Mouse (Mus musculus): ENCODE measurements around the gene Zcchc18.
"Not testable (repeated sequence)": the region's sequence is repeated elsewhere in the genome, so short reads cannot be mapped to it uniquely, and the experiment has no call there.

The Zcchc18 gene

DNA sequence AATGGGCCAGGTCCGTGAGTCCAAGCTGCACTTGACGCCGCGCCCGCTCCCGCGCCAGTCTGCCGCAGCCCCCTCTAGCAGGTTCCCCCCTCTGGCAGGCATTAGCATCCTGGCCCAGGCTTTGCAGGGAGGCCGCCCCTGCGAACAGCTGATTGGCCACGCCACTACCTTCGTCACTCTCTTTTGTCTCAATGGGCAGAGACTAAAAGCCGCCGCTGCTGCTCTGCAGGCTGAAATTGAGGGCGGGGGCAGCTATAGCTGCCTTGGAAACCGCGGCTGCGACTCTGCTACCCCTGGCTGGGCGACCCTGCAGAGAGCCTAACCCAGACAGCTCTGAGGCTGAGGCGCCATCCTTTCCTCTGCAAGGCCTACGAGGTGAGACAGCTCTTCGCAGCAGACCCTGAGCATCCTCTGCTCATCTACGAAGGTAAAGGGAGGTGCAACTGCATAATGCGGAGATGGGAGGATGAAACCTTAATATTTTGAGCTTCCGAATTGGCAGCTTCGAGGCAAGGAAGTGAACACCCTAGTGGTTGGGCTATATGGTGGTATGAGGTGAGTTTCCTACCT, at the start of gene Zcchc18:
Gene Zcchc18, plus strand, starts transcription at position 178 of the 570 bp plus-strand sequence.
- DNase-seq (ENCODE audit: low spot score in 2 of 2) = peak; percentile 6 to 10

DNA sequence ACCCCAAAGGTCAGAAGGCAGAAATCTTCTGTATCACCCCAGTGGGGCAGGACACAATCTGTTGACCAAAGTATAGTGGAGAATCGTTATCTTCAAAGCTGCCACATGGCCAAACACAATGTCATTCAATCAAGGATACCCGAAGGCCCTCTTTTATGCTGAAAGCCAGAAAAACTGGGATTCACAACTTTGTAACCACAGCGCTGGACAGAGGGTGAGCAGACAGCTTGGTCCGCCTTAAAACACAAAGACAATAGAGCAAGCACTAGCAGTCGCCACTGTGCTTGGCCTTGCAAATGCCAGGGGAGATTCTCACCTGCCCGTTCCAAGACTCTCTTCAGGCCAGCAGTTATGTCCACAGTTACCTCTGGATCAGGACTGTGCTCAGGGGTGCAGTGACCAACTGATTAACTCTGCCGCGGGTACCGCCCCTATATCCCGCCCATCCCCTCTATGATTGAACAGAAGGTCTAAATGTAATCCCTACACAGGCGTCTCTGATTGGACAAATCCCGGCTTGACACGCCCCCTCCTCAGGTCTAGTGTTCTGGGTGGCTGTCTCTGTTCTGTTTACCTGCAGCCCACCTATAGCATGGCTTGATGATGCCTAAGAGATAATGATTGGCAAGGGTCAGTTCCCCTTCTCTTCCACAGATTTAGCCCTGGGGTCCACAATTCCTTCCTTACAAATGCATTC, 35.2 kb upstream of the Zcchc18 start:
- DNase-seq (ENCODE audit: low spot score in 2 of 2) = peak in 1 of 2 experiments; percentile 10

DNA sequence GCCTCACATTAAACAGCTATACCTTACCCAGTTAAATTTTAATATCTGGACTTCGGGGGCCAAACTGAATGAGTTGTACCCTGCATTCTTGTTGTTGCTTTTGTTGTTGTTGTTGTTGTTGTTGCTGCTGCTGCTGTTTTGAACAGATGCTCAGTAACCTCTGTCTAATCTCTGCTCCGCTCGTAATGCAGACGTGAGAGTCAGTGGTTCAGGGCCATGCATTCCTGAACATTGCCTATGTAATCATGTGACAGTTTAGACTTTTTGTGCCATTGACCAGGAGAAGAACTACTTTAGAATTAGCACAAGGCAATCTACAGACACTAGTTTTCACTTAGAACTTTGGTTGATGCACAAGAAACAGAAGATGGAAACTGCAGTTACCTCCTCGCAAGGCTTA, 34.7 kb upstream of the Zcchc18 start:
- not testable (repeated sequence) for DNase-seq (ENCODE audit: low spot score in 2 of 2)

DNA sequence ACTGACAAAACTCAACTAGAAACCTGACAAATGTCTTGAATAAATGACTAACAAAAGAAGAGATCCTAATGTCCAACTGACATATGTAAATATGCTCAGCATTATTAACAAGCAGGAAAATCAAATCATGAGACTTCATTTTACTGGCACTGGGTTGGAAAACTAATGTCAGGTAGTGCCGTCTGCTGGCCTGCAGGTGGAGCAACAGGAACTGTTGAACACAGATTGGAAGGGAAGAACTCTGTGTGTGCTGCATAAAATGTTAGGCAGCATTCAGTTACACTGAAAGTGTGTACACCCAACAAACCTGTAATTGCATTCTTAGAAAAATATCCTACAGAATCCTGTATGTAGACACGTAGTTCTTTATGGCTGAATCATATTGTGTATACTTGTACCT, 33.3 kb upstream of the Zcchc18 start:
- no peak for DNase-seq (ENCODE audit: low spot score in 2 of 2)

DNA sequence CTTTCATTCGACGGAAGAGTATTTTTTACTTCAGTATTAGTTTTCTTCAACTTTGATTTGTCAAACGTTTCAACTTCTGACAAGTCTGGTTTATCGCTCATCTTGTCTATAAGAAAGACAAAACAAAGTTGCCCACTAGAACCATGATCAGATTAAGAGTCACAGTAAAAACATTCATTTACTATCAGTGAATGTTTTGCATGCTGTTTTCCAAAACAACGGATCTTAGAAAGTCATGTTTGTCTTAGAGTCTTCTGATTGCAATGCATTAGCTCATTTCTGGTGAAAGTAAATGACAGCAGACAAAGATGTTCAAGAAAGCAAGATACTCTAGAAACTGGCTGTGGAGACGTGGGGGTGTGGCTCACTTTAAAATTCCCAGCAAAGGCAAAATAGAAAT, 17.6 kb upstream of the Zcchc18 start, which contains the start of gene Tmsb15b2:
Gene Tmsb15b2, minus strand, starts transcription at position 101 of the 400 bp plus-strand sequence.
- not testable (repeated sequence) for DNase-seq (ENCODE audit: low spot score in 2 of 2)

DNA sequence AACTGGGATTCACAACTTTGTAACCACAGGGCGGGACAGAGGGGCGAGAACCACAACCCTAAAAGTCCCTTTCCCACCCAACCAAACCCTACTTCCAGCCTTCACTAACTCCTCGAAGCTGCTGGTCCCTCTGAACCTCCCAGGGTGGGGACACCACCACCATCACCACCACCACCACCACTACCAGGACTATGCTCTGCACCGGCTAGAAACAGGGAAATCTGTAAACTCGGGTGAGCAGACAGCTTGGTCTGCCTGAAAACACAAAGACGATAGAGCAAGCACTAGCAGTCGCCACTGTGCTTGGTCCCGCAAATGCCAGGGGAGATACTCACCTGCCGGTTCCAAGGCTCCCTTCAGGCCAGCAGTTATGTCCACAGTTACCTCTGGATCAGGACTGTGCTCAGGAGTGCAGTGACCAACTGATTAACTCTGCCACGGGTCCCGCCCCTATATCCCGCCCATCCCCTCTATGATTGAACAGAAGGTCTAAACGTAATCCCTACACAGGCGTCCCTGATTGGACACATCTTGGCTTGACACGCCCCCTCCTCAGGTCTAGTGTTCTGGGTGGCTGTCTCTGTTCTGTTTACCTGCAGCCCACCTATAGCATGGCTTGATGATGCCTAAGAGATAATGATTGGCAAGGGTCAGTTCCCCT, 16.4 kb upstream of the Zcchc18 start, which contains the start of the genes Tmsb15l and Tmsb15b1:
Gene Tmsb15l, minus strand, starts transcription at position 446 of the 661 bp plus-strand sequence.
Gene Tmsb15b1, minus strand, starts transcription at position 451 of the 661 bp plus-strand sequence.
- peak in 1 of 2 experiments; percentile 26 for DNase-seq (ENCODE audit: low spot score in 2 of 2)

DNA sequence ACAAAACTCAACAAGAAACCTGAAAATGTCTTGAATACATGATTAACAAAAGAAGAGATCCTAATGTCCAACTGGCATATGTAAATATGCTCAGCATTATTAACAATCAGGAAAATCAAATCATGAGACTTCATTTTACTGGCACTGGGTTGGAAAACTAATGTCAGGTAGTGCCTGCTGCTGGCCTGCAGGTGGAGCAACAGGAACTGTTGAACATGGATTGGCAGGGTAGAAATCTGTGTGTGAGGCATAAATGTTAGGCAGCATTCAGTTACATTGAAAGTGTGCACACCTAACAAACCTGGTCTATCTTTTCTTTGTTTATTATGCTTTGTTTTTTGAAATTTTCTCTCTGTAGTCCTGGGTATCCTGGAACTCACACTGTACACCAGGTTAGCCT, 14.3 kb upstream of the Zcchc18 start:
- no peak for DNase-seq (ENCODE audit: low spot score in 2 of 2)

DNA sequence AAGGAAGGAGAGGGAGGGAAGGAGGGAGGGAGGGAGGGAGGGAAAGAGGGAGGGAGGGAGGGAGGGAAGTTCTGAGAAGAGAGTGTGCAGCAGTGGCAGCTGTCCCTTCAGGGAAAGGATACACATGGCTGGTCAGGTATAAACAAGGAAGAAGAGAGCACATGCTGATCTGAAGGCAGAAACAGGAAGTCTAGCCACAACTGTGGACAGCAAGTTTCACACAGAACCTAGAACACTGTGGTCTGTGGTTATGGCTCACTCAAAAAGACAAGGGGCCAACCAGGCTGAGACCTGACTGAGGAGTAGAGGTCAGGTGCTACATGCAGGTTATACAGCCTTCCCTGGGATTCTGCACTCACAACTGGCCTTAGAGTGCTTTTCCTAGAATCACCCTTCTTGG, 6.9 kb upstream of the Zcchc18 start:
- no peak for DNase-seq (ENCODE audit: low spot score in 2 of 2)

DNA sequence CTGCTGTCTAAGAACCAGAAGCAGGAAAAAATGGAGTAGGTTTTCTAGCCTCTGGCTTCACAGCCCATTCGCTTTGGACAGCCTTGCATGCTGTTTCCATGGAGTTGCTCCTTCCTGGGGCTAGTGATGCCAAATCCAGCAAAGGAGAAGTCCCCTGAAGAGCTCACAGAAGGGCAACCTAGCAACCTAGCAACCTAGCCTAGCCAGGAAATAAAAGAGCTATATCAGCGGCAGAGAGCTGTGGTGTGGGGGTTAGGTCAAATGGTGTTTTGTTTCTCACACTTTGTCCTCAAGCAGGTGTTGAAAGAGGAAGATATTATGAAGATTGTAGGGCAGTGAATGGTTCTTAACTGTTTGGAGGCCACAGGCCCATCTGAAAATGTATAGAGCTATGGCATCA, 1.7 kb upstream of the Zcchc18 start:
- DNase-seq (ENCODE audit: low spot score in 2 of 2) = no peak

DNA sequence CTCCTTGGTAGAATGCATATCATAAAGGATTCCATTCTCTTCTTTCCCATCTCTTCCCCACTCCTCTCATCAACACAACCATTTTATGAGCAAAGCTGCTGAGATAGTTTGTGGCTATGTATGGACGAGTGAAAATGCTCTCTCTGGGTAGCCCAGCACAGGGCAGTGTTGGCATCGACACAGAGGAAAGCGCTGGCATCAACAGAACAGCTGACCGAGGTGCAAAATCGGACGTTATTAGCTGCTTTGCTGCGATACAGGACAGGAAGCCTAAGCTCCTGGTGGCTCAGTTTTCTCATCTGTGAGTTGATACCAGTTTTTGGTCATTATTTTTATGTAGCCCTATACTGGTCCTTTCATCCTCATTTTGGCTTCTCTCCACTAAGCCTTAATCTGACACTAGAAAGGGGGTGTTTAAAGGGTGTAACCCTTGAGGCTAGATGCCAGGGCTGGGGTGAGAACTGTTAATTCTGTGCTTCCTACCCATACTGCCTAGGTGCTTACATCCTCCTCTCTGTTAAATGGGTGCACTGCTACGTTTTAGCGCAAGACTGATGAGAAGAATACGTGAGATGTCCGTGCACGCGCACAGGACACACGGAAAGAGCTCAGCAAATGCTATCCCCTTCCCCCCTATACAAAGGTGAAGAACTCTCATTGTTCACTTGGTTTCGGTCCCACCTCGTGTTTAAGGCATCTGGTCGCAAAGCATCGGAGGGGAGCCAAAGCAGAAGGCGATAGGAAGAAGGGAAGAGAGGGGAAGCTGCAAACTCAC, 577 bp upstream of the Zcchc18 start:
- no peak for DNase-seq (ENCODE audit: low spot score in 2 of 2)

DNA sequence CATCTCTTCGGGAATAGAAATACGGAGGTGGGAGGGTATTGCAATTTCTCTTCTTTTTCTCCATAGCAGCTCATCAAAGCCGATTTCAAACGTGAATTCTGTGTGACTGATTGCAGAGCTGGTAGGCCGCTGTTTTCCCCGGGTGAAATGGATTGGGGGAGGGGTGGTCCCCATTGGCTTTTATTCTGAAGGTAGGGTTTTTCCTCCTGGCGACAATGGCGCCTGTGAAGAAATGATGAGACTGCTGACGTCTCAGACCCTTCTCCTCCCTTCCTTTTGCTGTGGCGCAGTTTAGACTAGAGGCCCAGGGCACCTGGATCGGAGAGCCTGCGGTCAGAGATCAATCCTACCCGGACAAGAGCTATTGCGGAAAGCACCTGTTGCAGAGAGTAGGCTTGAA, 686 bp downstream of the Zcchc18 start:
- no peak for DNase-seq (ENCODE audit: low spot score in 2 of 2)

DNA sequence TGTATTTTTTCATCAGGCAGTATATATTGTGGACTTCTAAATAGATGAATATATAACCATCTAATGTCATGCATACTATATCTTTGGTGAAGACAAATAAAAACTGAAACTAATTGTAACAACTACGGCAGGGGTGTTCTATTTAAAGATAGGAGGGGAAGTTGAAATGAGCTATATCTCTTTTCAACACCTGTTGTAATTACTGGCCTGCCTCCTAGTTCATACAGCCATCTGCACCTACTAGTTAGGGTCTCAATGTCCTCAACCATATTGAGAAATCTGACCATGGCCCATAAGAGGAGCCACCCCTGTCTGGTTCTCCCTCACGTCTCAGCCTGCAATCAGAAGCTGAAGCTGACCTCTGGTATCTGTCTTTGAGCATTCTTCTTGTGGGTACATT, 3.3 kb downstream of the Zcchc18 start:
- no peak for DNase-seq (ENCODE audit: low spot score in 2 of 2)

DNA sequence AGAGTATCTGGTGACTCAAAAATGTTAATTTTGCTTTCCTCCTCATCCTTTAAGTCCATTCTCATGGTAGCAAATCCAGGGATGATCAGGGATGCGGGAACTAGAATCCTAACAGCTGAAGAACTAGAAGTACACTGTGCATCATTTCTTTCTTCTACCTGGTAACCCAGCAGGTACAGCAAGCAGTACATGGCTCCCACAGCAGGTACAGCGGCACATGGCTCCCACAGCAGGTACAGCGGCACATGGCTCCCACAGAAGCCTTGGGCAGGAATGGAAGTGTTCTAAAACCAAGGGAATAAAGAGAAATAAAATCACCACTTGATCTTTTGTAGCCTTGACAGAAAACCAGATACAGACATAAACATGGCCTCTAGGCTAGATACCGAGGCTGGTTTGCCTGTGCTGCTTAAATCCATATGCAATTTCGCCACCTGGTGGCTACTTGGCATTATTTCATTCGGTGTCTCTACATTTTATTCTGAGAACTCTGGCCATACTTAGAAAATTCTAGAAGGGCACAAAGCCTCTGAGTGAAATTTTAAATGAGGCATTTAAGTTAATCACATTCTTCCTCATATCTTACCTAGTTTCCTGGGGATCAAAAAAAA, 22.2 kb downstream of the Zcchc18 start:
- DNase-seq (ENCODE audit: low spot score in 2 of 2) = peak in 1 of 2 experiments; percentile 10

DNA sequence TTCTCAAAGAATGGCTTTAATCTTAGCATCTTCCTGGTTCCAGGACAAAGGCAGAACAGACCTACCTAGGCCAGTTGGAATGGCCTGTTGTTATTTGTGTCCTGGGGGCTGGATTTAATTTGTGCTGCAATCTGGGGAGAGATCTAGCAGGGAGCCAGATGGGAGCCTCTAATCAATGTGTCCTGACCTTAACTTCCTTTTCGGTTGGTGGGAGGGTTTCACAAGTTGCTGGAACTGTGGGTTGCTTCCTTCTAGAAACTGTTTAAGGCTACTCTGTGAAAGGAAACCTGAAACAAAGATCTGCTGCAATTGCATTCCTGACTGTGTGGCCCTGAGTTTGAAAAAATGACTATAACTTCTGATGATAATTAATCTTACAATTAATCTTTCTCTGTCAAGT, 24.7 kb downstream of the Zcchc18 start:
- no peak for DNase-seq (ENCODE audit: low spot score in 2 of 2)

DNA sequence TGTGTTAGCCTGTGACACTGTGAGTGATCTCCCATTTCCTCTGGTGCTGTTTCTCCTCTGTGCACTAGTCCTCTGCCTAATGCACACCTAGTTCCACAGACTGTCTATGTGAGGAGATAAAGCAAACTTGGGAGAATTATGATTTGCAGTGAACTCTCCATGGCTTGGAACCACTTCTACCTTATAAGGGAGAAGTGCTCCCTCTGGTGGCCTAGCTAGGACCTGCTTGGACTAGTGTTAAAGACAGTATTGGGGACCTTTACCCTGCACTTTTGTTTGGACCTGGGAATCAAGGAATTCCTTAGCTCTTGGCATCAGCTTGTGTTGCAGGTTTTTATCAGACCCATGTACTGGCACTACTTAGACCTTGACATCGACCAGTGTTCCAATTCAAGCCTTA, 26.4 kb downstream of the Zcchc18 start:
- peak; percentile 11 to 16 for DNase-seq (ENCODE audit: low spot score in 2 of 2)

DNA sequence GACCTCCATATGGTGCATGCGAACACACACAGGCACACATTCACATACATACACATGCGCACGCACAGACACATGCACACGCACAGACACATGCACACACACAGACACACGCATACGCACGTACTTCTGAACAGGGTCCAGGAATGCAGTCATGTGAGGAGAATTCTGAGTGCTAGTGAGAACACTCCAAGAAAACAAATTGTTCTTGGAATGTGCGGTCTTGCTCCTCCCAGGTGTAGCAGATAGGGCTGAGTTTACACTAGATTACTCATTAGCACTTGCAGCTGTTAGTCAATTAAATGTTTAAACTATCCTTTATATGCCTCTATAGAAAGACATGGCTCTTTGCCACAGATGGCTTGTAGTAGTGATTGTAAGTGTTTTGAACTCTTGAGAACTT, 38.0 kb downstream of the Zcchc18 start:
- DNase-seq (ENCODE audit: low spot score in 2 of 2) = no peak

DNA sequence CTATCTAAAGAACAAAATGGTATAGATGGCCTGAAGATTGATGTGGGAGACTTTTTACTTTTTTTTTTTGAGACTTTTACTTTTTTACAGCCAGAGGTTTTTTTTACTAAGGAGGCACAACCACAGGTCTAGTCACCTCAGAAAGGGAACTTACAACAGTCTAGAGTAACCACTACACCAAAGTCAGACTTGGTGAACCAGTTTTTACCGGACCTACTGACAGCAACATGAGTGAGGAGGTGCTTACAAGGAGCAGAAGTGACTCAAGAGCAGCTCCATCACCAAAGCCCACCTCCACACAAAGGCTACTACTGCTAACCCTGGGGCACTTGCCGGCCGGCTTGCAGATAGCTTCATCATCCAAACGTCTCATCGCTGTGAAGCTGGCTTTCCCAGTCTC, 38.8 kb downstream of the Zcchc18 start:
- DNase-seq (ENCODE audit: low spot score in 2 of 2) = no peak

DNA sequence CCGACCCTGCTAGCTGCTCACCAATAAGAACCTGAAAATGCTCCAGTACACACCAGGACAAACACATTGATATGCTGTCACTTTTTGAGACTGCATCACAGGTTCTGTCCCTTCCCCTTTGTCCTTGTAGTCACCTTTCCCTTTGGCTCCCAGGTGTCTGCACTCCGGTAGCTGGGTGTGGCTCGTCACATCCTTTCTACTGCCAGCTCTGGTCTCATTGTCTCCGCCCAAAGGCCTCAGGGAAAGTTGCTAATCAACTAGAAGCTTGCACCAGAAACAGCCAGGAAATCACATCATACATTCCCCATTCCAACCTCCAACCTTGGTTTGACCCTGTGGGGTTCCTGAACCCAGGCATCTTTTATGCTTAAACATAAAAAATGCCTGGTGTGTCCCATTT, 41.4 kb downstream of the Zcchc18 start:
- no peak for DNase-seq (ENCODE audit: low spot score in 2 of 2)

DNA sequence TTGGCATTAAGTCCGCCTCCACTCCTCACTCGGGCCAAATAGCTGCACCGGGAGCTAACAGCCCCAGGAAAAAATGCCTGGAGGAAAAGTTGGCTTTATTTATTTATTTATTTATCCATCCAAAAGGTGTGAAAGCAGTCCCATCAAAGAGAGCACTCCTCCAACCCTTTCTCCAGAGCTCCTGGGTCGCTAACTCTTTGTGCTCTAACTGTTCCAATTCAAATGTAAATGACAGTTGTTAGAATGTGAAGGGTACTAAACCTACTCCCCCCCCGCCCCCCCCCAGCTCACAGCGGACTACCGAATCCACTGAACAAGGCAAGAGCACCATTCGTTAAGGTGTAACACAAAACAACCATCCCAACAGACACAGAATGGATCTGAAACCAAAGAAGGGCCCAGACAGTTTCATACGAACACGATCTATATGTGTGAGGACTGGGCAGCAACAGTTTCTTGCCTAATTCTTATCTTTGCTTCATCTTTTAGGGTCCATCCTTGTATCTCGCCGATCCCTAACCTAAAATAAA, 44.6 kb downstream of the Zcchc18 start:
- DNase-seq (ENCODE audit: low spot score in 2 of 2) = no peak

DNA sequence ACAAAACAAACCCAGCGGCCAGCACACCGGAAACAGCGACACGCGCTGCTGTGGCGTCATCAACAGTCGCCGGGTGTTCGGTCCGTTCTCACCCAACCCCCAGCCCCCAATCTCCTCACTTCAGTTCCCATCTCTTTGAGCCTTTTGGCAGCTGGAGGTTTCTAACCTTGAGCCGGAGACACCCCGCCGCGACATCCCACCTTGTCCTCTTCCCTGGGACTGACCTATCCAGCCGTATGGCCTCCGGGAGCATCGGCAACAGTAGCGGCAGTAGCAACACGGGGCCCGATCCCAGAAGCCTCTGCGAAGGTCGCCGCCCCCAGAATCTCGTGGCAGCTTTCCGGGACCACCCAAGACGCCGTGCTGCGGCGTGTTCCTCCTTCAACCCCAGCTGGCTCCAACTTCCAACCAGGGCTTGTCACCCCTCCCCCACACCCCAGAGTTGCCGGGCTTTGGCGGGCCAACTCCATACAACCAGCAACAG, 45.1 kb downstream of the Zcchc18 start, which contains the start of gene Slc25a53:
Gene Slc25a53, minus strand, starts transcription at position 303 of the 484 bp plus-strand sequence.
- peak; percentile 78 to 85 for DNase-seq (ENCODE audit: low spot score in 2 of 2)

DNA sequence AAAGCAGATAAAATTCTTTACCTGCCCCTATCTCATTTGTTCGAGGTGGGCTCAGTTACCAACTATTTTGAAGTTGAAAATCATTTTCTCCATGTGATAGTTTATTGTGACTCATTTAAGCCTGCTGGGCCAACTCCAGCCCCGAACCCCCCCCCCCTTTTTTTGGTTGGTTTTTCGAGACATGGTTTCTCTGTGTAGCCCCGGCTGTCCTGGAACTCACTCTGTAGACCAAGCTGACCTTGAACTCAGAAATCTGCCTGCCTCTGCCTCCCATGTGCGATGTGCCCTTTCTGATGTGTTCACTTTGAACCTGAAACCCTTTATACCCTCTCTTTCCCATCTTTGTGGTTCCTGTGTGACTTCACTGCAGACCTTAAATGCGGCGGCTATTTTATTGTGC, 45.5 kb downstream of the Zcchc18 start:
- DNase-seq (ENCODE audit: low spot score in 2 of 2) = no peak

Measured in heart, adult 9 months (tissue).